Mouse (Mus musculus) limb, embryonic 14.5 days (tissue): Measurements from ENCODE around the gene Fitm2. TPM values are rescaled to one million over a fixed set of nuclear protein-coding genes. Genes with fewer than 3 reads are reported as not detected.

Experiments used
- ATAC-seq: fragments of 200-750 bp; cut with Nextera tagmentation; 2 replicates; pipeline ENCODE4 v1.8.0; 2017; ENCODE audit warnings: low read depth, moderate number of reproducible peaks, moderate TSS enrichment; ENCODE audit not compliant: low FRiP score
- DNase-seq: peaks from one replicate; pipeline ENCODE4 v3.0.0-alpha.2; 2015; ENCODE audit warnings: low spot score
- H3K27ac ChIP-seq: fragments of 300-500 bp; sonication (generic); replicated peaks from 2 replicates; pipeline ENCODE4 v1.5.1; 2014; ENCODE audit warnings: low read depth, mild to moderate bottlenecking, low read length, moderate library complexity, mixed read lengths
- H3K27me3 ChIP-seq: fragments of 300-500 bp; sonication (generic); 2 replicates; pipeline ENCODE4 v1.6.1; 2014; ENCODE audit warnings: low read length, mixed read lengths; ENCODE audit not compliant: control insufficient read depth, insufficient read depth
- H3K36me3 ChIP-seq: fragments of 300-500 bp; sonication (generic); 2 replicates; pipeline ENCODE4 v1.6.1; 2014; ENCODE audit warnings: mild to moderate bottlenecking, low read length, moderate library complexity, mixed read lengths; ENCODE audit not compliant: control insufficient read depth, insufficient read depth
- H3K4me1 ChIP-seq: fragments of 300-500 bp; sonication (generic); 2 replicates; pipeline ENCODE4 v1.6.1; 2014; ENCODE audit warnings: antibody characterized with exemption, low read length, mixed read lengths; ENCODE audit not compliant: control insufficient read depth, insufficient read depth
- H3K4me2 ChIP-seq: fragments of 300-500 bp; sonication (generic); replicated peaks from 2 replicates; pipeline ENCODE4 v1.6.1; 2014; ENCODE audit warnings: low read depth, mild to moderate bottlenecking, low read length, moderate library complexity; ENCODE audit not compliant: severe bottlenecking
- H3K4me3 ChIP-seq: fragments of 300-500 bp; sonication (generic); replicated peaks from 2 replicates; pipeline ENCODE4 v1.5.1; 2014; ENCODE audit warnings: low read length
- H3K9ac ChIP-seq: fragments of 300-500 bp; sonication (generic); 2 replicates; pipeline ENCODE4 v1.6.1; 2014; ENCODE audit warnings: mild to moderate bottlenecking, low read depth, low read length, moderate library complexity; ENCODE audit not compliant: severe bottlenecking
- H3K9me3 ChIP-seq: fragments of 300-500 bp; sonication (generic); 2 replicates; pipeline ENCODE4 v1.6.1; 2016; ENCODE audit warnings: low read length; ENCODE audit not compliant: control insufficient read depth
- POLR2A ChIP-seq: fragments of 200-500 bp; IDR thresholded peaks from 2 replicates; pipeline ENCODE4 v1.8.0; 2012; ENCODE audit warnings: inconsistent platforms, mild to moderate bottlenecking, moderate library complexity, borderline replicate concordance; ENCODE audit not compliant: insufficient read depth, insufficient read length; ENCODE audit errors: extremely low read depth
- WGBS: fragments of 180-500 bp; shearing (Covaris S2); extraction: QIAGEN DNeasy Blood & Tissue Kit; methylation state at CpG from one replicate; pipeline ENCODE4 v1.1.7; 2014; 5-methylcytosine and 5-hydroxymethylcytosine counted together
- polyA plus RNA-seq, 2 experiments: library from polyadenylated mRNA; depleted of rRNA in 1 of 2; stranded (reverse) in 1 of 2; unstranded in 1 of 2; fragments of >200 nt; fragmentation: Nextera tagmentation in 1 of 2; extraction: Ambion mirVana in 1 of 2; gene quantifications; 2 replicates each; pipeline versions ENCODE4 v1.2.1 to v1.2.3; 2012 to 2014

Fitm2 gene
- polyA plus RNA-seq, 2 experiments, result 7.5 to 9.5 TPM

DNA sequence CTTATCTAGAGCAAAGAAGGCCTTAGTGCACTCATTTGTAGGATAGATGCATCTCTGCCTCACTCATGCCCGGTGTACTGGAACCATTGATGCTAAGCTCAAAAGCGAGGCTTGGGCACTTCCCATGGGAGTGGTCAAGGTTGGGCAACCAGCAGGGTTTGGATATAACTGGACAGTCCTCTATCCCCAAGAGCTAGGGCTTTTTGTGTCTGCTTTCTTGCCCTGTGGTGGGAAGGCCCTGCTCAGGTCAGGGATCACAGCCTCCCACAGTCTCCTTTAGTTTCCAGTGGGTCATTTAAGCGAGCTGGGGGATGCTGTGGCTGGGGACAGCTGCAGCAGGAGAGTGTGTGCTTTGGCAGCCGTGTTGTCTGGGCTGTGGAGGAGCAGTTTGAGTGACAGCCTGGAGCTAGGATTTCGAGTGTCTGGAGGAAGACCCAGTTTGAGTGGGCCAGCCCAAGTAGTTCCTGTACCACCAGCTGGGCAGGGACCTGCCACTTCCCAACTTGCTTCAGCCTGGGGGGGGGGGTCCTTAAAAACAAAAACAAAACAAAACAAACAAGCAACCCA, 17.4 kb upstream of the Fitm2 start:
- Histone ChIP-seq H3K4me2 (no peak overlapping the region), H3K27ac (no peak overlapping the region), H3K27me3 (no peaks in the 10 kb centered on the region), H3K4me3 (no peak overlapping the region), H3K4me1 (no peaks in the 10 kb centered on the region), H3K9me3 (no peaks in the 10 kb centered on the region), H3K9ac (no peak overlapping the region), H3K36me3 (no peaks in the 10 kb centered on the region)
- DNase-seq, result no peak
- WGBS, result 62% methylated on average over 5 of the region's 5 CpGs
- ATAC-seq, result no peak
- no peak for TF ChIP-seq POLR2A

DNA sequence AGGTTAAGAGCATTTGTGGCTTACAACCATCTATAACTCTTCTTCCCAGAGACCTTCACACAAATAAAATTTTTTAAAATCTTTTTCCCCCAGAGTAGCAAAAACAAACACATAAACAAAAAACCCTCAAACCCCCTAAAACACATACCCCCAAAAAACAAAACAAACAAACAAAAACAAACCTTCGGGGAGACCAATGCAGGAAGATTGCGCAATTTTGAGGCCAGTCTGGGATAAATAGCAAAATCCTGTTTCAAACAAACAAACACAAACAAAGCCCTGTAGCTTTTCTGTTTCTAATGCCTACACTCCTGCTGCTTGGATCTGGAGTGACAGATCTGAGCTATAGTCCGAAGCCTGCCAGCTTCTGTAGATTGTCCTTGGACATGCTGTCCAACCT, 14.9 kb upstream of the Fitm2 start:
- Histone ChIP-seq H3K4me3 (no peak overlapping the region), H3K27ac (no peak overlapping the region), H3K4me2 (no peak overlapping the region), H3K36me3 (no peaks in the 10 kb centered on the region), H3K4me1 (no peaks in the 10 kb centered on the region), H3K9ac (no peak overlapping the region), H3K27me3 (no peaks in the 10 kb centered on the region), H3K9me3 (no peaks in the 10 kb centered on the region)
- WGBS, result 91% methylated on average over 3 of the region's 3 CpGs
- ATAC-seq (no peak), DNase-seq (no peak)
- no peak for TF ChIP-seq POLR2A

- H3K9ac ChIP-seq, result 0 out of 2 replicates have a peak overlapping the region, but pooled peaks have one; percentile 28
- peak overlapping the region; percentile 45 for H3K4me2 ChIP-seq
- 0 out of 2 replicates have a peak, but pooled peaks cover 12% of the 10 kb centered on the region for H3K27me3 ChIP-seq
- no peaks in the 10 kb centered on the region for H3K9me3 ChIP-seq
- H3K36me3 ChIP-seq, result no peaks in the 10 kb centered on the region
- TF ChIP-seq POLR2A, result no peak
- ATAC-seq, result peak; percentile 63
- H3K4me1 ChIP-seq, result no peaks in the 10 kb centered on the region
- under 1% methylated on average over 20 of the region's 21 CpGs for WGBS
- H3K4me3 ChIP-seq, result peak overlapping the region; percentile 21
- DNase-seq, result peak; percentile 27
- H3K27ac ChIP-seq, result no peak overlapping the region
These were observed 9.2 kb upstream of the Fitm2 start for GRCm38 (mm10) chr2:163481539-163482029.

DNA sequence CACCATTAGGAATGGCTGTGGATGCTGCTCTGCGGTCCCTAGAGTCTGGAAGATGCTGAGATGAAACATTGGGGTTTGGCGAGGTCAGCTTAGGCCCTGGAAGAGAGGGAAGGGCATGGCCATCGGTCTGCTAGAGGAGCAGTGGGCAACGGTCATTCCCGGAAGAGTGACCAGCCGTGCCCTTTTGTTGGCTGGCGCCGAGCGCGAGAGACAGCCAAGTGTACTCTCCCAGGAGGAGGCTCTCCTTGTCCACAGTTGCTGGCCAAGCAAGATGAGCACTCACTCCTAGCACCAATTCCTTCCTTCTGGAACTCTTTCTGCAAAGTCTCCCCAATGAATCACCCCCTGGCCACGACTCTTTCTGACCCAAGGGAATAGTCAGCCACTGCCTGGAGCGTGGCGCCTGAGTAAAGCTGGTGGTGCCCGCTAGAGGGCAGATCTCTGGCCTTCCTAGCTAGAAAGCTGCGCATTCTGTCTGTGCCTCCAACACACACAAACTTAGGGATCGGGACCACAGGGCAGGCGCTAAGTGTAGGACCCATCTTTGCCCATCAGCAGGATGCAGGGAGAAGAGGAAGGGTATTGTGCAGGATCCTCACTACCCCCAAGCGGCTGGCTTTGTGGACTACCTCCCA, 7.9 kb upstream of the Fitm2 start:
- Histone ChIP-seq H3K4me3 (no peak overlapping the region), H3K9me3 (no peaks in the 10 kb centered on the region), H3K4me1 (no peaks in the 10 kb centered on the region), H3K9ac (no peak overlapping the region), H3K4me2 (no peak overlapping the region), H3K27ac (no peak overlapping the region), H3K27me3 (0 out of 2 replicates have a peak, but pooled peaks cover 12% of the 10 kb centered on the region), H3K36me3 (no peaks in the 10 kb centered on the region)
- 56% methylated on average over 18 of the region's 18 CpGs for WGBS
- ATAC-seq (no peak), DNase-seq (no peak)
- no peak for TF ChIP-seq POLR2A

DNA sequence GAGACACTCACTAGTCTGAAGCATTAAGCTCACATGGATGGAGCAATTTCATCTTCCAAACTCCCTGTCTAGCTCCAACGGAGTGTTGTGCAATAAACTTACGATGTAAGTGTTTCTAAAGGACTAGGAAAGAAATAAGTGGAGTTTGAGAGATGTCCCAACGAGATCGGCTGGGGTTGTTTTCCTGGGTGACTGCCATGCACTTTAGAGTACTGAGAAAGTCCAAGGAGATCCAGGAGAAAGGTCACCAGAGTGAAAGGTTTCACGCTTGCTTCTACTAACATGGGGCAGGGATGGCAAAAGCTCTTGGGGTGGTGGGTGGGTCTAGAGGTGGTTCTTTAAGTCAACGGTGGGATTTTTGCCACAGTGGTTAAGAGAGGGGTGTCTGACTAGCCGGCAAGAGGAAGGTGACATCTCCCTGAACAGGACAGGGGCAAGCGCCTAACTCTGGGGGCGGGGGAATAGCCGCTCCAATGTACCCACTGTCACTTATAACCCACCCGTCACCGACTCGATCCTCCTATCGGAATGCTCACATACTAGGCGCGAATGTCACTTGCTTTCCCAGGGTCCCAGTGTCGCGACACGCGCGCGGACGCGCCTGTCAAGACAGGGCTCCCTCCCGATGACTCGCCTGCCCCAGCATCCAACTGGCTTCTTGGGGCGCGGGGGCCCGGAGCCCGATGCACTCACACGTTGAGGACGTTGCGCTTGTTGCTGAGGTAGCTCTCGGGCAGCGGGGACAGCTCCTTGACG, 541 bp downstream of the Fitm2 start:
- ATAC-seq (peak; percentile 60), DNase-seq (no peak)
- Histone ChIP-seq H3K36me3 (peaks cover 21% of the 10 kb centered on the region), H3K9ac (peak overlapping the region; percentile 74), H3K9me3 (no peaks in the 10 kb centered on the region), H3K27ac (no peak overlapping the region; the same call in 1 of the 2 replicates), H3K4me1 (peaks cover 9% of the 10 kb centered on the region), H3K4me2 (peak overlapping the region; percentile 91), H3K4me3 (peak overlapping the region; percentile 86), H3K27me3 (no peaks in the 10 kb centered on the region)
- TF ChIP-seq POLR2A, result no peak
- 4% methylated on average over 33 of the region's 36 CpGs for WGBS
